Mouse (Mus musculus) lung, embryonic 16.5 days (tissue): ENCODE results near the gene Fbxo11. TPM values are rescaled to one million over a fixed set of nuclear protein-coding genes. Genes with fewer than 3 reads are reported as not detected.
A peak's percentile ranks its signal among the peaks of the same experiment; 100 is the strongest.

ENCODE experiments used
- ATAC-seq: fragments of 200-750 bp; cut with Nextera tagmentation; 2 replicates; pipeline ENCODE4 v1.8.0; 2017; ENCODE audit warnings: low read depth, mild to moderate bottlenecking, moderate library complexity
- H3K27ac ChIP-seq: fragments of 300-500 bp; sonication (generic); 2 replicates; pipeline ENCODE4 v1.5.1; 2014; ENCODE audit warnings: mild to moderate bottlenecking, control low read depth, low read length
- H3K27me3 ChIP-seq: fragments of 300-500 bp; sonication (generic); 2 replicates; pipeline ENCODE4 v1.6.1; 2014; ENCODE audit warnings: low read depth, low read length, mixed read lengths; ENCODE audit not compliant: control insufficient read depth, insufficient read depth
- H3K36me3 ChIP-seq: fragments of 300-500 bp; sonication (generic); 2 replicates; pipeline ENCODE4 v1.6.1; 2014; ENCODE audit warnings: low read length; ENCODE audit not compliant: control insufficient read depth, insufficient read depth
- H3K4me1 ChIP-seq: fragments of 300-500 bp; sonication (generic); replicated peaks from 2 replicates; pipeline ENCODE4 v1.6.1; 2014; ENCODE audit warnings: low read length, mixed read lengths; ENCODE audit not compliant: control insufficient read depth, insufficient read depth
- H3K4me2 ChIP-seq: fragments of 300-500 bp; sonication (generic); 2 replicates; pipeline ENCODE4 v1.6.1; 2014; ENCODE audit warnings: low read depth, low read length, control low read depth
- H3K4me3 ChIP-seq: fragments of 300-500 bp; sonication (generic); 2 replicates; pipeline ENCODE4 v1.5.1; 2014; ENCODE audit warnings: mild to moderate bottlenecking, low read length, control low read depth
- H3K9ac ChIP-seq: fragments of 300-500 bp; sonication (generic); 2 replicates; pipeline ENCODE4 v1.6.1; 2014; ENCODE audit warnings: low read length, control low read depth
- H3K9me3 ChIP-seq: fragments of 300-500 bp; sonication (generic); 2 replicates; pipeline ENCODE4 v1.6.1; 2016; ENCODE audit warnings: low read length; ENCODE audit not compliant: control insufficient read depth
- WGBS: fragments of 180-500 bp; shearing (Covaris S2); extraction: QIAGEN DNeasy Blood & Tissue Kit; methylation state at CpG from one replicate; pipeline ENCODE4 v1.1.7; 2014; 5-methylcytosine and 5-hydroxymethylcytosine counted together
- polyA plus RNA-seq: library from polyadenylated mRNA; unstranded; fragments of >200 nt; fragmentation: Nextera tagmentation; extraction: Ambion mirVana; gene quantifications from 2 replicates; pipeline ENCODE4 v1.2.1, GENCODE M21; 2015

Fbxo11 gene
- 13.6 and 15.1 TPM in 2 replicates for polyA plus RNA-seq

- Histone ChIP-seq H3K27ac (peak within 1 kb of the TSS; percentile 100), H3K4me2 (peak within 1 kb of the TSS; percentile 75), H3K4me3 (peak within 1 kb of the TSS; percentile 99), H3K9ac (peak within 1 kb of the TSS; percentile 100), H3K27me3 (no peaks in the 10 kb centered on the region), H3K36me3 (no peaks in the 10 kb centered on the region), H3K9me3 (no peaks in the 10 kb centered on the region), H3K4me1 (peaks cover 9% of the 10 kb centered on the region)
- ATAC-seq: peak; percentile 5; the same call in 1 of the 2 replicates
- under 1% methylated on average over 43 of the region's 112 CpGs for WGBS
These were observed at the start of gene Fbxo11 for GRCm38 (mm10) chr17:88065031-88065800. Gene Fbxo11 (minus strand): TSS chr17:88065291.

DNA sequence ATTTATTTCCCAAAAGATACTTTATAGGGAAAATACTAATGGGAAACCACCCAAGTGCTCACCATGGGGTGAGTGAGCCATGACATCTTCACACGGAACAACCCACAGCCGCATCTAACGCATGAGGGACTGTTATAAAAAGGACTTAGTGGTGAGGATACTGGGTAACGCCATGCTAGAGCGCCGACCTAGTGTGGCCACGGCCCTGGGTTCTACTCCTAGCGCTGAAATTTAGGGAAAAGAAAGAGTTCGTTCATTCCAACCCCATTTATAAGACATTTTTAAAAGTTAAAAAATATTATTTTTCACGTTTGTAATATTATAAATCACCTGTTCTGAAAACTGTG is 48.8 kb upstream of the Fbxo11 start:
- 89% methylated on average over 10 of the region's 10 CpGs for WGBS
- Histone ChIP-seq H3K27ac (no peak overlapping the region), H3K4me3 (no peak overlapping the region), H3K4me1 (no peaks in the 10 kb centered on the region), H3K36me3 (no peaks in the 10 kb centered on the region), H3K27me3 (no peaks in the 10 kb centered on the region), H3K9me3 (no peaks in the 10 kb centered on the region), H3K4me2 (no peak overlapping the region), H3K9ac (no peak overlapping the region)
- no peak for ATAC-seq

DNA sequence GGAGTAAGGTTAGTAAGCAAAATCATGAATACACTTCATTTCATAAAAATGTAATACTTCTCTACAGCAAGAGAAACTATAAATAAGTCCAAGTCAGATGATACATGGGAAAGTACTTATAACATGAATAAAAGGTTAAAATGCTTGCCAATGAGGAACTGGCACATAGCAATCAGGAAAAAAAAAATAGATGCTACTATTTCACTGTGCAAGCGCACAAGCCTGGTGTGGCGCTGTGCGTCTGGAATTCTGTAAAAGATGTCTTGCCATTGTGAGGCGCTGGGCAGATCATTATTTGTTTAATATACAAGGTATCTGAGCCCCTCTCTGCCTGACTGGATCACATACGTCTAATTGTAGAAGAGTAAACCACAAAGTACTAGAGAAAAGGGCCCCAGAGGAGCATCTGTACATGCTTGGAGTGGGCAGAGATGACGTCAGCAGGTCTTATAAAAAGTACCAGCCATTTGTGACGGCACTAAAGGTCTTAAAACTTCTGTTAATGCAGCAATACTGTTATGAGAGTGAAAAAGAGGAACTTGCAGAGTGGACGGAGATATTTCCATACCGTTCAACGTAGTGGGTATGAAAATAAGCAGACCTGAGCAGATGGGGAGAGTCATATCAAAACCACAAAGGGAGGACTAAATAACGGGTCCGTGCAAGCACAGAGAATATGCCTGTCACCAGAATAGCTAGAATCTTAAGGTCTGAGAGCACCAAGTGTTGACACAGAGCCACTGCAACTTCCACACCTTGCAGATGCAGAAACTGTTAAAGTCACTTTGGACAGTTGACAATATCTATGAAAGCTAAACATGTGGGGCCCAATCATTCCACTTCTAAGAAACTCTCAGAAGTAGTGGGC is 48.2 kb upstream of the Fbxo11 start:
- 68% methylated on average over 12 of the region's 12 CpGs for WGBS
- H3K4me1 ChIP-seq: no peaks in the 10 kb centered on the region
- no peak overlapping the region for H3K4me3 ChIP-seq
- no peak overlapping the region for H3K9ac ChIP-seq
- H3K36me3 ChIP-seq: no peaks in the 10 kb centered on the region
- no peak overlapping the region for H3K27ac ChIP-seq
- no peak overlapping the region for H3K4me2 ChIP-seq
- no peaks in the 10 kb centered on the region for H3K9me3 ChIP-seq
- H3K27me3 ChIP-seq: no peaks in the 10 kb centered on the region
- ATAC-seq: no peak

DNA sequence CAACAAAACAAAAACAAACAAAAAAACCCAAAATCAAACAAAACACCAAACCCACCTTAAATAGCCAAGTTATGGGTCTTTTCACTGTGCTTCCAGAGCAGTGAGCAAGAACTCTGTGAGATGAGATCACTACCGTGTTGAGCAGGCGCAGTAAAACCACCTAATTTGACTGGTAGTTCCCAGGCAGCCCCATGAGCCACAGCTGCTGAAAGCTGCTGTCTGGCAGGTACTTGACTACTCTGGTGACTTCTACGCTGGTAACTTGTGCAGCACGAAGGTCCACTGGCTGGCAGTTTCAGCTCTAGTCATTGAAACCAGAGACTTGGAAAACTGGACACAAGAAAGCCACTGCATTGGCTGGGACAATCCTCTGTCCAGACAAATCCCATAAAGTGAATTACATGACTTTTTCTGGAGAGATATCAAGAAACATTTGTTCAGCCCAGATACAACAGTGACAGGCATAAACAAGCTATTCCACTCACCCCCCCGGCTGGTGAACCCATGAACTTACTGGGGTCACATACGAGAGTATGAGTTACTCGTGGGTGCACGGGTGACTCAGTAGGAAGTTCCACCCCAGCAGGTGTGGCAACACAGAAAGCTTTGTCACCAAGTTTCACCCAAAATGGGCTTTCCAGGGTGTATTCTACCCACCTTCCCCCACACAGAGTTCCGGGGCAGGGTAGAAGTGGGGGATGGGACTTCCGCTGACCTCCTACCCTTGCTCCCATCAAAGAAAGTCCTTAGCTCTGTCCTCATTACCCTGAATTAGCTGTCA is 47.0 kb upstream of the Fbxo11 start:
- H3K4me3 ChIP-seq: no peak overlapping the region
- no peaks in the 10 kb centered on the region for H3K4me1 ChIP-seq
- H3K4me2 ChIP-seq: no peak overlapping the region
- H3K36me3 ChIP-seq: no peaks in the 10 kb centered on the region
- H3K9ac ChIP-seq: no peak overlapping the region
- no peak overlapping the region for H3K27ac ChIP-seq
- H3K27me3 ChIP-seq: no peaks in the 10 kb centered on the region
- ATAC-seq: no peak
- WGBS: 56% methylated on average over 10 of the region's 10 CpGs
- H3K9me3 ChIP-seq: no peaks in the 10 kb centered on the region

DNA sequence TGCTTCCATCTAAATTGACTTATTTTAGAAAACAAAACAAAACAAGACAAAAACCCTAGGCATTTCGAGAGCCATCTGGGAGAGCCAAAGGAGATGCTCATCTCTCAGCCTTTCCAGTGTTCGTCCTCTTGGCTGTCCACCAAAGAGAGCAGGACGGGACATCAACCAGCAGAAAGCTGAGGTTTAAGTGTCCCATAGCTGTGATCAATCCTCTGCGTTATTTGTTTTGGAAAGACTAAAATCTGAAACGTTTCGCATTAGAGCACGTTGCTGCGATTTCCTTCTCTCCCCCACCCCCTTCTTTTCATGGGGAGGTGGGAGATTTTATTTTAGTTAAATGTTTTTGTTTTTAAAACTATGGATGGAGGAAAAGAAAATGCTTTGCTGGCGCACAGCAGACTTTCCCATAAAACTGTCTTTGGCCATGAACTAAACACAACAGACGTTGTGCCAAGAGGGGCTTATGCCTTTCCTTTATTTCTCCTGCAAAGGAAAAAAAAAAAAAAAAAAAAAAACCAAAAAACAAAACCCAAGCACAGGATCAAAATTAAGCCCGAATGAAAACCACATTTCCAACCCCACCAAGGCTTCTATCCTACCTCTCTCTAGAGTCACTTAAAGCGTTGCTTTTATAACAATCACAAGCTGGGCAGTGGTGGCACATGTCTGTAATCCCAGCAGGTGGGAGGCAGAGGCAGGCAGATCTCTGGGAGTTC is 46.1 kb upstream of the Fbxo11 start:
- Histone ChIP-seq H3K4me3 (no peak overlapping the region), H3K27me3 (no peaks in the 10 kb centered on the region), H3K9ac (no peak overlapping the region), H3K27ac (no peak overlapping the region), H3K4me2 (no peak overlapping the region), H3K36me3 (no peaks in the 10 kb centered on the region), H3K9me3 (no peaks in the 10 kb centered on the region), H3K4me1 (no peaks in the 10 kb centered on the region)
- no peak for ATAC-seq
- 72% methylated on average over 12 of the region's 12 CpGs for WGBS

GRCm38 (mm10) chr17:88107708-88108107 is 42.6 kb upstream of the Fbxo11 start:
- ATAC-seq: no peak
- Histone ChIP-seq H3K9ac (no peak overlapping the region), H3K4me1 (no peaks in the 10 kb centered on the region), H3K9me3 (no peaks in the 10 kb centered on the region), H3K36me3 (no peaks in the 10 kb centered on the region), H3K27ac (no peak overlapping the region), H3K4me2 (no peak overlapping the region), H3K27me3 (no peaks in the 10 kb centered on the region), H3K4me3 (no peak overlapping the region)
- 83% methylated on average over 4 of the region's 4 CpGs for WGBS

DNA sequence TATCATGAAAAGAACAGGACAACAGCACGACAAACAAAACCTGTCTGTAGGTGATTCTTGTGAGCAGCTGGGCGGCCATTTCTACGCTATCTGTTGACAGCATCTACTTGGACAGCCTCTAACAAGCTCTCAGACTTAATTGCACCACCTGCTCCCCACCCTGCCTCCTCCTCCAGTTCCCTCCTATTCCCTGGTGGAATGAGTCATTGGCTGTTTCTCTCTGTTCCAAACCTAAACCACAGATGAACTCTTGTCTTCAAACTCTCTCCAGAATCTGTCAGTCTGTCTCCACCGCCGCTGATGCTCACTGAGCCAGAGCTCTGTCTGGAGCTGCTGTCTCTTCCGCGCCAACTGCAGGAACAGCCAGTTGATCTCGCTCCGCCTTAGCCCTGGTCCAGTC is 41.3 kb upstream of the Fbxo11 start:
- WGBS: 88% methylated on average over 9 of the region's 9 CpGs
- no peak overlapping the region for H3K4me2 ChIP-seq
- no peak overlapping the region for H3K9ac ChIP-seq
- no peak for ATAC-seq
- no peaks in the 10 kb centered on the region for H3K9me3 ChIP-seq
- no peaks in the 10 kb centered on the region for H3K27me3 ChIP-seq
- no peak overlapping the region for H3K27ac ChIP-seq
- H3K4me1 ChIP-seq: no peaks in the 10 kb centered on the region
- H3K36me3 ChIP-seq: no peaks in the 10 kb centered on the region
- no peak overlapping the region for H3K4me3 ChIP-seq

- Histone ChIP-seq H3K27me3 (no peaks in the 10 kb centered on the region), H3K4me2 (no peak overlapping the region), H3K9ac (no peak overlapping the region), H3K4me3 (no peak overlapping the region), H3K27ac (no peak overlapping the region), H3K36me3 (no peaks in the 10 kb centered on the region), H3K9me3 (no peaks in the 10 kb centered on the region), H3K4me1 (no peaks in the 10 kb centered on the region)
- 54% methylated on average over 7 of the region's 7 CpGs for WGBS
- no peak for ATAC-seq
These were observed 37.5 kb upstream of the Fbxo11 start for GRCm38 (mm10) chr17:88102597-88102996.
